Comparison of ENCODE assay signal across 10 mouse cellular contexts in genomic region chr9:15036405-15036804, GRCm38 (mm10).
"Had no signal": no experiment of that assay in that cellular context is flagged by ENCODE, and none has a peak within 500 bp of the region (broad histone marks: within the 10 kb centered on the region; RNA-seq: fewer than 3 reads in every experiment).

No protein-coding gene starts in this region.

- ATAC-seq: lung, postnatal 0 days had no signal

- H3K27ac ChIP-seq: limb, embryonic 13.5 days; liver, embryonic 15.5 days had no signal

- H3K9me3 ChIP-seq: limb, embryonic 13.5 days; liver, embryonic 15.5 days had no signal

- H3K36me3 ChIP-seq: liver, embryonic 15.5 days had no signal

- H3K4me2 ChIP-seq: limb, embryonic 13.5 days; liver, embryonic 15.5 days had no signal

- DNase-seq: kidney, adult 11 months; kidney, postnatal 10 days; left cerebral cortex, postnatal 4 days; lung, adult 2 months; lung, postnatal 36 days; right cerebral cortex, postnatal 25 days; thymus, postnatal 4 days had no signal

- H3K9ac ChIP-seq: limb, embryonic 13.5 days; liver, embryonic 15.5 days had no signal

- H3K4me3 ChIP-seq: limb, embryonic 13.5 days; liver, embryonic 15.5 days had no signal

- H3K27me3 ChIP-seq: limb, embryonic 13.5 days; liver, embryonic 15.5 days had no signal
